8 mouse cellular contexts compared by ENCODE assay signal in the genomic region with DNA sequence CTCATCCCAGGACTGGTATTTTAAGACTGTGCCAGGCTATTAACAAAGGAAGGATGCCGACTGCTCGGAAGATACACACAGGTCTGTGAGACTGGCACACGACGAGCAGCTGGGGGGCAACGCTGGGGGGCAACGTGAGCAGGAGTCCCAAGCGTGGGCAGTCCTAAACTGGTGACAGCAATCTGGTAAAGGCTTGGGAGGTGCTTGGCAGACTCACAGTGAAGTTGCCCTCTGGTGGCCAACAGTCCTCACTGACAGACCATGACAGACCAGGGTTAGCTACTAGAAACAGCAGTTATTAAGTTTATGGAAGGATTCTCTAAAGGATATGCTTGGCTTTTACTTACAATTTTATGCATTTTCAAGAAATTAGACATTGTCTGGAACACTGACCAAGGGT. TPM values are rescaled to one million over a fixed set of nuclear protein-coding genes. Genes with fewer than 3 reads are reported as not detected.
DNase-seq lines count a peak whose midpoint lies in the region; TF ChIP-seq lines count a peak whose summit lies in the region.
"Had no signal": no experiment of that assay in that cellular context is flagged by ENCODE, and none has a peak within 500 bp of the region (broad histone marks: within the 10 kb centered on the region; RNA-seq: fewer than 3 reads in every experiment).

No protein-coding gene starts in this region.

- no peak overlapping the region for H3K27ac ChIP-seq in bone marrow macrophage, adult 2 months (ENCODE audit: insufficient read depth, low read depth, low read length)
- H3K27ac ChIP-seq: liver, embryonic 15.5 days had no signal

- TF ChIP-seq CTCF in bone marrow macrophage, adult 2 months (IDR thresholded peaks at IDR 0.05; ENCODE audit: low read depth, low read length), result peak; percentile 53

- peak; percentile 30 for DNase-seq in MN1 (ENCODE audit: low spot score)
- peak; percentile 27 for DNase-seq in fibroblast of lung, adult 2 months (ENCODE audit: low read depth)
- DNase-seq in heart, postnatal 4 days, result peak; percentile 73
- peak; percentile 24 to 71 for DNase-seq in layer of hippocampus, adult 18-20 months (ENCODE audit: low spot score in 2 of 2)
- peak; percentile 70 for DNase-seq in lung, postnatal 14 days
- DNase-seq in retina, embryonic 14.5 days (ENCODE audit: low spot score), result peak; percentile 75

- no peak overlapping the region for H3K4me3 ChIP-seq in bone marrow macrophage, adult 2 months (ENCODE audit: insufficient read depth, low read length)
- H3K4me3 ChIP-seq: liver, embryonic 15.5 days had no signal

- peaks cover 11% of the 10 kb centered on the region; the same call in 1 of the 2 replicates for H3K4me1 ChIP-seq in bone marrow macrophage, adult 2 months (ENCODE audit: control insufficient read depth, insufficient read depth, low read length)
- H3K4me1 ChIP-seq: liver, embryonic 15.5 days had no signal

- TF ChIP-seq POLR2A in bone marrow macrophage, adult 2 months (IDR thresholded peaks at IDR 0.05; ENCODE audit: borderline replicate concordance, low read depth, low read length), result no peak

RNA-seq across cellular contexts. Expression of a gene that starts 31.8 kb away (rescaled TPM):
- 11.3 and 15.8 TPM in 2 replicates for polyA plus RNA-seq in bone marrow macrophage, adult 2 months (2012; ENCODE audit: insufficient read depth, insufficient read length, missing spikeins)
- total RNA-seq in heart, postnatal 4 days (2021), result 10 to 100 TPM; 56.0 to 58.4 TPM
- 10 to 100 TPM; 55.0 to 61.9 TPM for total RNA-seq in layer of hippocampus, adult 18-20 months (2021)

RNA-seq across cellular contexts. Expression of a gene that starts 45.4 kb away (rescaled TPM):
- not detected in 2 replicates for polyA plus RNA-seq in bone marrow macrophage, adult 2 months (2012; ENCODE audit: insufficient read depth, insufficient read length, missing spikeins)
- under 1 TPM; 0.52 to 0.55 TPM for total RNA-seq in heart, postnatal 4 days (2021)
- 10 to 100 TPM; 22.1 to 24.3 TPM for total RNA-seq in layer of hippocampus, adult 18-20 months (2021)

RNA-seq across cellular contexts. Expression of a gene that starts 50.9 kb away (rescaled TPM):
- polyA plus RNA-seq in bone marrow macrophage, adult 2 months (2012; ENCODE audit: insufficient read depth, insufficient read length, missing spikeins), result 0.32 and 0.37 TPM in 2 replicates
- 10 to 100 TPM; 22.8 to 24.5 TPM for total RNA-seq in heart, postnatal 4 days (2021)
- total RNA-seq in layer of hippocampus, adult 18-20 months (2021), result 10 to 100 TPM; 62.0 to 68.8 TPM

Comparison
In these comparisons a context has a peak if more than half of its experiments do, and no peak if none do; other contexts are left out.
1. RNA of a gene that starts 45.4 kb away (total RNA-seq): 22.1 to 24.3 TPM in layer of hippocampus, adult 18-20 months; 0.52 to 0.55 TPM in heart, postnatal 4 days; every median in the first group is over 10 times any median in the second.
2. Peak in every context shown above with its lines, with median percentiles within 50 percentile points of each other: DNase-seq.